Mouse (Mus musculus): ENCODE measurements around the gene Med12l.

- TF ChIP-seq TAL1 (conservative IDR thresholded peaks at IDR 0.05; ENCODE audit: low read depth, low read length) (no peak), CTCF (IDR thresholded peaks at IDR 0.05; ENCODE audit: low read depth, low read length) (no peak), GATA1 (IDR thresholded peaks at IDR 0.05; ENCODE audit: borderline replicate concordance, low read length) (no peak), POLR2AphosphoS5 (IDR thresholded peaks at IDR 0.05; ENCODE audit: insufficient replicate concordance, low read depth, low read length) (no peak)
Measured at GRCm38 (mm10) chr3:59016501-59016900, 10.9 kb downstream of the Med12l start.
